Mouse (Mus musculus): ENCODE measurements around the gene Ldlrad2. TPM values are rescaled to one million over a fixed set of nuclear protein-coding genes. Genes with fewer than 3 reads are reported as not detected.

The Ldlrad2 gene
- polyA plus RNA-seq, 1 experiment: not detected

DNA sequence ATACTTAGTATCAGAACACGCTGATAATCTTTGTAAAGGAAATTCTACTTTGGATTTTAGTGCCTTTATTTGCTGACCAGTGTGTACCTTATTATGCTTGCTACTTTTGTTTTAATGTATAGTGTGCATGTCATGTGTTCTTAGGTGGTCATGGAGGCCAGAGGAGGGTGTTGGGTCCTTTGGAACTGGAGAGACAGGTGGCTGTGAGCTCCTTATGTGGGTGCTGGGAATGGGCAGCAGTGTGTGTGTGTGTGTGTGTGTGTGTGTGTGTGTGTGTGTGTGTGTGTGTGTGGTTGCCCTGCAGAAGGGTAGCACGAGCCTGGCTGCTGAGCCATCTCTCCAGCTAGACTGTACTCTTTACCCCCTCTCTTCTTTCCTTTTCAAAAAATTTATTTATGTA lies 32.7 kb upstream of the Ldlrad2 start:
- TF ChIP-seq TCF12 (IDR thresholded peaks at IDR 0.05; ENCODE audit: insufficient read depth, poor library complexity, severe bottlenecking): no peak
- no peak for TF ChIP-seq USF1 (IDR thresholded peaks at IDR 0.05; ENCODE audit: low read depth)
- peak in 2 of 3 experiments; percentile 16 to 53 for TF ChIP-seq MYOD1 (IDR thresholded peaks at IDR 0.05; ENCODE audit: control insufficient read depth in 1 of 3, insufficient read length in 2 of 3, low read depth in 2 of 3)
- TF ChIP-seq MYOG (IDR thresholded peaks at IDR 0.05; ENCODE audit: control insufficient read depth in 1 of 3, insufficient read depth in 1 of 3, insufficient read length in 2 of 3, low read depth in 2 of 3): peak in 1 of 3 experiments; percentile 51
- Histone ChIP-seq H3K4me2 (ENCODE audit: low read depth) (no peak overlapping the region), H3K36me3 (ENCODE audit: control insufficient read depth, insufficient read depth) (peaks cover 20% of the 10 kb centered on the region), H3K4me3 (no peak overlapping the region), H3ac (ENCODE audit: control insufficient read depth, insufficient read length) (no peak overlapping the region), H3K79me2 (ENCODE audit: control insufficient read depth, insufficient read depth) (peaks cover 8% of the 10 kb centered on the region), H3K27me3 (ENCODE audit: control insufficient read depth, insufficient read depth, insufficient read length) (no peaks in the 10 kb centered on the region)

DNA sequence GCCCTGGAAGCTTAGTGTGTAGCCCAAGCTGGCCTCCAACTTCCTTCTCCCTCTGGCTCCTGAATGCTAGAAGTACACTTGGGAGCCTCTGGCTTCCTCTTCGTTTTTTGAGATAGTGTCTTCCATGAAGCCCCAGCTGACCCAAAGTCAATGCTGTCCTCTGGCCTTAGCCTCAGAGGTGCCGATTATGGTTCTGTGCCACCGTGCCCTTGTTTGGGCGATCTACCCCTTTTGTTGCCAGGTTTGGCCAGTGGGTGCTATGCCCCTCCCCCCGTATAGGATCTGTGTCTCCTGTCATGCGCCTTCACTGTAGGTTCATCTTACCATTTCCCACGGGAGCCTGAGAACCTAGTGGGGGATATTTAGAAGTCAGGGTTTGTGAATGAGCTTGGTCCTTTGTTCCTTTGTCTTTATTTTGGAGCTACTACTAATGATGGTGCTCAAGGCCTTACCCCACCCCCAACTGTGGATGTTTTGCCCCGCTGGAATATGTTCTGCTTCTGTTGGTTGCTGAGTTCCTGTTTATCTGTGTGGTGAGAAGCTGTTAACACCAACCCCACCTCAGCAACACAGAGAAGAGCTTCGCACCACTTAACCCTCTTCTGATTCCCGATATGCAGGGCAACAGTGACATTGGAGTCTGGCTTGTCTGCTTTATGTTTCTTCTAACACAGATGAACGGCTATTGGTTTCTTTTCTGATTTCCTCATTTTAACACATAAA lies 29.2 kb upstream of the Ldlrad2 start:
- H3ac ChIP-seq (ENCODE audit: control insufficient read depth, insufficient read length): no peak overlapping the region
- H3K27me3 ChIP-seq (ENCODE audit: control insufficient read depth, insufficient read depth, insufficient read length): no peaks in the 10 kb centered on the region
- peaks cover 2% of the 10 kb centered on the region for H3K36me3 ChIP-seq (ENCODE audit: control insufficient read depth, insufficient read depth)
- H3K4me2 ChIP-seq (ENCODE audit: low read depth): no peak overlapping the region
- no peak for TF ChIP-seq POLR2A (IDR thresholded peaks at IDR 0.05; ENCODE audit: insufficient read length, low read depth)
- H3K4me3 ChIP-seq: no peak overlapping the region
- H3K79me2 ChIP-seq (ENCODE audit: control insufficient read depth, insufficient read depth): peaks cover 35% of the 10 kb centered on the region

DNA sequence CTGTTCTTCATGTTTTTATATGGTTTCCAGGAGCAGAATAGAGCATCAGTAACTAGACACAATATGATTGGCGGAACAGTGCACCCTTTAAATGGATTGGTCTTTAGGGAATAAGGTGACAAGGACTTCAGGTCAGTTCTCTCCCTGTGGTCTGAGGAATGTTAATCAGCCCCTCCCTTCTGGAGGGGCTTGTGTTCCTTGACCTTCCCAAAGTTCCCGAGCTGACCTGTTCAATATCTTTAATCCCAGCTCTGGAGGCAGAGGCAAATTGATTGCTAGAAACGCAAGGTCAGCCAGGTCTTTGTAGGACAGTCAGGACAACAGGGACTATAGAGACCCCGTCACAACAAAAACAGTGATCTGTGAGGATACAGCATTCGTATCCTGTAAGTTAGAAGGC lies 24.2 kb upstream of the Ldlrad2 start:
- TF ChIP-seq MYOG (IDR thresholded peaks at IDR 0.05; ENCODE audit: control insufficient read depth in 1 of 3, insufficient read depth in 1 of 3, insufficient read length in 2 of 3, low read depth in 2 of 3): no peak
- no peak for TF ChIP-seq E2F4 (IDR thresholded peaks at IDR 0.05; ENCODE audit: insufficient read depth)
- no peak for TF ChIP-seq TCF12 (IDR thresholded peaks at IDR 0.05; ENCODE audit: insufficient read depth, poor library complexity, severe bottlenecking)
- no peak for TF ChIP-seq POLR2A (IDR thresholded peaks at IDR 0.05; ENCODE audit: insufficient read length, low read depth)
- no peak for TF ChIP-seq MAX (IDR thresholded peaks at IDR 0.05; ENCODE audit: low read depth)
- TF ChIP-seq POLR2AphosphoS2 (IDR thresholded peaks at IDR 0.05; ENCODE audit: insufficient read length, low read depth): no peak
- no peak for TF ChIP-seq CEBPB (IDR thresholded peaks at IDR 0.05; ENCODE audit: insufficient read depth, poor library complexity, severe bottlenecking)
- no peak for TF ChIP-seq TCF3 (IDR thresholded peaks at IDR 0.05; ENCODE audit: insufficient read length, low read depth)
- no peak for TF ChIP-seq SRF (IDR thresholded peaks at IDR 0.05; ENCODE audit: control insufficient read depth, insufficient read length, low read depth)
- no peak for TF ChIP-seq MYOD1 (IDR thresholded peaks at IDR 0.05; ENCODE audit: control insufficient read depth in 1 of 3, insufficient read length in 2 of 3, low read depth in 2 of 3)
- no peak for TF ChIP-seq USF1 (IDR thresholded peaks at IDR 0.05; ENCODE audit: low read depth)
- TF ChIP-seq REST (IDR thresholded peaks at IDR 0.05; ENCODE audit: insufficient read depth, insufficient read length): no peak

DNA sequence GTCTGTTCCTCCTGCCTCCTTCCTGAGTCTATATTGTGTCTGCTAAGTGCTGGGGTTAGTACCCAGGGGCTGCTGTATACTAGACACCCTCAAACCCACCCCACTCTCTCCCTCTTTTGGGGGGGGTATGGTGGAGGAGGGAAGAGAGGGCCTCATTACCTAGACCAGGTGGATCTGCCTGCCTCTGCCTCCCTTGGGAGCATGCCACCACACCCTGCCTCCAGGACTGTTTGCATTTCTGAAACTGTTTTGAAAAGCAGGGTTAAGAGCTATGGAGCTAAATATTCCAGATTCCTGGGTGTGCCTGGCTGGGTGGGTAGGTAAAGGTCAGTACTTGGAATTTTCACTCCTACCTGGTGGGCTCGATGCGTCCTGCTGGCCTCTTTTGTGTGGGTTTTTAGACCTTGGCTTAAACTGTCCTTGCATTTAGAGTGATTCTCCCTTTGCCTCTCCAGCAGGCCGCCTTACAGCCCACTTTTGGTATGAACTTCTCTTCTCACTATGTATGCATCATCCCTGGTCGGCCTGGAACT lies 22.8 kb upstream of the Ldlrad2 start:
- H3ac ChIP-seq (ENCODE audit: control insufficient read depth, insufficient read length): no peak overlapping the region
- no peaks in the 10 kb centered on the region for H3K27me3 ChIP-seq (ENCODE audit: control insufficient read depth, insufficient read depth, insufficient read length)
- H3K4me3 ChIP-seq: no peak overlapping the region
- no peaks in the 10 kb centered on the region for H3K36me3 ChIP-seq (ENCODE audit: control insufficient read depth, insufficient read depth)
- H3K4me2 ChIP-seq (ENCODE audit: low read depth): no peak overlapping the region
- H3K79me2 ChIP-seq (ENCODE audit: control insufficient read depth, insufficient read depth): peaks cover 64% of the 10 kb centered on the region
- TF ChIP-seq POLR2AphosphoS2 (IDR thresholded peaks at IDR 0.05; ENCODE audit: insufficient read length, low read depth): no peak
- no peak for TF ChIP-seq REST (IDR thresholded peaks at IDR 0.05; ENCODE audit: insufficient read depth, insufficient read length)
- TF ChIP-seq USF1 (IDR thresholded peaks at IDR 0.05; ENCODE audit: low read depth): no peak
- no peak for TF ChIP-seq TCF3 (IDR thresholded peaks at IDR 0.05; ENCODE audit: insufficient read length, low read depth)
- no peak for TF ChIP-seq MYOD1 (IDR thresholded peaks at IDR 0.05; ENCODE audit: control insufficient read depth in 1 of 3, insufficient read length in 2 of 3, low read depth in 2 of 3)
- no peak for TF ChIP-seq MYOG (IDR thresholded peaks at IDR 0.05; ENCODE audit: control insufficient read depth in 1 of 3, insufficient read depth in 1 of 3, insufficient read length in 2 of 3, low read depth in 2 of 3)
- no peak for TF ChIP-seq POLR2A (IDR thresholded peaks at IDR 0.05; ENCODE audit: insufficient read length, low read depth)
- no peak for TF ChIP-seq CEBPB (IDR thresholded peaks at IDR 0.05; ENCODE audit: insufficient read depth, poor library complexity, severe bottlenecking)
- TF ChIP-seq MAX (IDR thresholded peaks at IDR 0.05; ENCODE audit: low read depth): no peak
- TF ChIP-seq SRF (IDR thresholded peaks at IDR 0.05; ENCODE audit: control insufficient read depth, insufficient read length, low read depth): no peak
- TF ChIP-seq E2F4 (IDR thresholded peaks at IDR 0.05; ENCODE audit: insufficient read depth): no peak
- TF ChIP-seq TCF12 (IDR thresholded peaks at IDR 0.05; ENCODE audit: insufficient read depth, poor library complexity, severe bottlenecking): no peak

More for the DNA sequence above, 24.2 kb upstream of the Ldlrad2 start:
- Histone ChIP-seq H3K27me3 (ENCODE audit: control insufficient read depth, insufficient read depth, insufficient read length) (no peaks in the 10 kb centered on the region), H3K4me2 (ENCODE audit: low read depth) (no peak overlapping the region), H3K79me2 (ENCODE audit: control insufficient read depth, insufficient read depth) (peaks cover 72% of the 10 kb centered on the region), H3K36me3 (ENCODE audit: control insufficient read depth, insufficient read depth) (no peaks in the 10 kb centered on the region), H3ac (ENCODE audit: control insufficient read depth, insufficient read length) (no peak overlapping the region), H3K4me3 (no peak overlapping the region)
